Mouse (Mus musculus): ENCODE measurements around the gene Pgap3. TPM values are rescaled to one million over a fixed set of nuclear protein-coding genes. Genes with fewer than 3 reads are reported as not detected.
A peak's percentile ranks its signal among the peaks of the same experiment; 100 is the strongest.

The Pgap3 gene
- polyA plus RNA-seq, 1 experiment from 2014 or later, result 6.1 TPM

DNA sequence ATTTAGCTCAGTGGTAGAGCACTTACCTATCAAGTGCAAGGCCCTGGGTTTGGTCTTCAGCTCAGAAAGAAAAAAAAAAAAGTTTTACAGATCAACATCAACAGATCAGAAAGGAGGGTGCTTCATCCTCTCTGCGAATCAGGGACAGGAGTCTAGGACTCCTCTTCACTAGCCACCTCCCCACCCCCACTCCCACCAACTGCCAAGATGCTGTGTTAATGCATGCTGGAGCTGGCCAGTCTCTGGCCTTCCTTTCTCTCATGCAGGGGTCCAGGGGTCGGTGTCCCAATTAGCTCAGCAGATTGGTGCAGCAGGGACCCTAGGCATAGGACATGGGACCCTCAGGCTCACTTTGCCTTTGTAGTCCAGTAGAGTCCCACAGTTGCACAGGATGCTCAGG lies 29.7 kb downstream of the Pgap3 start:
- Histone ChIP-seq H3K9me3 (replicated peaks; ENCODE audit: control insufficient read depth, low read length) (no peaks in the 10 kb centered on the region), H3K4me1 (ENCODE audit: control insufficient read depth, insufficient read depth, low read length) (peaks cover 18% of the 10 kb centered on the region), H3K4me3 (ENCODE audit: low read depth, low read length) (no peak overlapping the region), H3K36me3 (ENCODE audit: control insufficient read depth, insufficient read depth, low read length) (peaks cover 13% of the 10 kb centered on the region), H3K4me2 (ENCODE audit: low read length) (no peak overlapping the region), H3K27me3 (replicated peaks; ENCODE audit: control insufficient read depth, insufficient read depth, low read length) (no peaks in the 10 kb centered on the region), H3K27ac (ENCODE audit: low read depth, low read length) (peak overlapping the region; percentile 64; the same call in 1 of the 2 replicates), H3K9ac (ENCODE audit: low read length) (no peak overlapping the region)
- 66% methylated on average over 2 of the region's 2 CpGs for WGBS
- ATAC-seq (no peak), DNase-seq (ENCODE audit: low spot score) (no peak)

- no peak overlapping the region for H3K4me3 ChIP-seq (ENCODE audit: low read depth, low read length)
- no peak overlapping the region for H3K4me2 ChIP-seq (ENCODE audit: low read length)
- H3K9me3 ChIP-seq (replicated peaks; ENCODE audit: control insufficient read depth, low read length), result no peaks in the 10 kb centered on the region
- ATAC-seq (peak; percentile 51; the same call in 1 of the 2 replicates), DNase-seq (ENCODE audit: low spot score) (peak; percentile 71)
- H3K4me1 ChIP-seq (ENCODE audit: control insufficient read depth, insufficient read depth, low read length), result peaks cover 18% of the 10 kb centered on the region
- H3K36me3 ChIP-seq (ENCODE audit: control insufficient read depth, insufficient read depth, low read length), result peaks cover under 1% of the 10 kb centered on the region
- no peak overlapping the region for H3K9ac ChIP-seq (ENCODE audit: low read length)
- WGBS, result 64% methylated on average over 6 of the region's 6 CpGs
- peak overlapping the region; percentile 49 for H3K27ac ChIP-seq (ENCODE audit: low read depth, low read length)
- H3K27me3 ChIP-seq (replicated peaks; ENCODE audit: control insufficient read depth, insufficient read depth, low read length), result no peaks in the 10 kb centered on the region
These were observed 31.0 kb downstream of the Pgap3 start for GRCm38 (mm10) chr11:98369337-98369736.

GRCm38 (mm10) chr11:98367863-98368186 lies 32.5 kb downstream of the Pgap3 start:
- H3K9ac ChIP-seq (ENCODE audit: low read length), result no peak overlapping the region
- H3K27me3 ChIP-seq (replicated peaks; ENCODE audit: control insufficient read depth, insufficient read depth, low read length), result no peaks in the 10 kb centered on the region
- H3K9me3 ChIP-seq (replicated peaks; ENCODE audit: control insufficient read depth, low read length), result no peaks in the 10 kb centered on the region
- H3K4me1 ChIP-seq (ENCODE audit: control insufficient read depth, insufficient read depth, low read length), result peaks cover 18% of the 10 kb centered on the region
- H3K36me3 ChIP-seq (ENCODE audit: control insufficient read depth, insufficient read depth, low read length), result no peaks in the 10 kb centered on the region
- DNase-seq (ENCODE audit: low spot score), result no peak
- no peak for ATAC-seq
- no peak overlapping the region for H3K4me3 ChIP-seq (ENCODE audit: low read depth, low read length)
- 89% methylated on average over 7 of the region's 7 CpGs for WGBS
- H3K4me2 ChIP-seq (ENCODE audit: low read length), result no peak overlapping the region
- no peak overlapping the region for H3K27ac ChIP-seq (ENCODE audit: low read depth, low read length)

- DNase-seq (ENCODE audit: low spot score), result no peak
- no peak for ATAC-seq
- Histone ChIP-seq H3K36me3 (ENCODE audit: control insufficient read depth, insufficient read depth, low read length) (no peaks in the 10 kb centered on the region), H3K9ac (ENCODE audit: low read length) (no peak overlapping the region), H3K4me1 (ENCODE audit: control insufficient read depth, insufficient read depth, low read length) (peaks cover 18% of the 10 kb centered on the region), H3K4me3 (ENCODE audit: low read depth, low read length) (no peak overlapping the region), H3K27ac (ENCODE audit: low read depth, low read length) (no peak overlapping the region), H3K9me3 (replicated peaks; ENCODE audit: control insufficient read depth, low read length) (no peaks in the 10 kb centered on the region), H3K27me3 (replicated peaks; ENCODE audit: control insufficient read depth, insufficient read depth, low read length) (no peaks in the 10 kb centered on the region), H3K4me2 (ENCODE audit: low read length) (no peak overlapping the region)
- 79% methylated on average over 10 of the region's 10 CpGs for WGBS
These were observed 33.0 kb downstream of the Pgap3 start for GRCm38 (mm10) chr11:98367171-98367862.

DNA sequence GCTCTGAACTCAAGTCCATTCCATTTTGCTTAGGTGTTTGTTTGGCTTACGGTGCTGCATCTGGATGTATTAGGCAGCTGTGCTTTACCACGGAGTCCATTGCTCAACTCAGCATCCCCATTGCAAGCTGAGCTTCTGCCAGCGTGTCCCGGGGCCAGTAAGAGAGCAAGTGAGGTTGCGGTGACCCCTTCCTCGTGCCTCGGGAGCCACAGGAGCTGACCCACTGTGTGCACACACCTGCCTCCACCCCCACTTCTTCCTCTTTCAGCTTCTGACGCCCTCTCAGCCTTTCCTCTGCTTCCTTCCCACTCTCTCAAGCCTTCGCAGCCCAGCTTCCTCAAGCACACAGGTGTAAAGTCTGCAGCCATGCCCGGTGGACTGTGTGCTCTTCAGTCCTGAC lies 34.0 kb downstream of the Pgap3 start:
- H3K27ac ChIP-seq (ENCODE audit: low read depth, low read length), result no peak overlapping the region
- 83% methylated on average over 10 of the region's 10 CpGs for WGBS
- no peak overlapping the region for H3K4me3 ChIP-seq (ENCODE audit: low read depth, low read length)

DNA sequence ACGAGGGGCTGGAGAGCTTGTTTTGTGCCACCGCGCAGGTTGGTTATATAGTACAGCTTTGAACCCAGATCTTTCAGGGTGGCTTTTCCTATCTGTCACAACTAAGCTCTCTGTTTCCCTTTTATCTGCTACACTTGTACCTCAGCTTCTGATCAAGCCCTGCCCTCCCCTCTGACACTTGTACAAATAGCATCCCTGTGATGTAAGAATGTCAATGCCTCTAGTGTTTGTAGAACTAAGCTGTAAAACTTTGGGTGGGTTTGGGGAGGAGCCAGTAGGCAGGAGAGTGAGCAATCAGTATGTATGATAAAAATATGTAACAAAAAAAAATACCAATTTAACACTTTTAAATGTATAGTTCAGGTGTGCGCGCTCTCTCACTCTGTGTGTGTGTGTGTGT lies 35.9 kb downstream of the Pgap3 start:
- H3K9ac ChIP-seq (ENCODE audit: low read length), result no peak overlapping the region
- no peak overlapping the region for H3K27ac ChIP-seq (ENCODE audit: low read depth, low read length)
- no peaks in the 10 kb centered on the region for H3K27me3 ChIP-seq (replicated peaks; ENCODE audit: control insufficient read depth, insufficient read depth, low read length)
- no peak overlapping the region for H3K4me2 ChIP-seq (ENCODE audit: low read length)
- no peaks in the 10 kb centered on the region for H3K36me3 ChIP-seq (ENCODE audit: control insufficient read depth, insufficient read depth, low read length)
- no peak for DNase-seq (ENCODE audit: low spot score)
- peaks cover 6% of the 10 kb centered on the region for H3K4me1 ChIP-seq (ENCODE audit: control insufficient read depth, insufficient read depth, low read length)
- H3K9me3 ChIP-seq (replicated peaks; ENCODE audit: control insufficient read depth, low read length), result no peaks in the 10 kb centered on the region
- 92% methylated on average over 5 of the region's 5 CpGs for WGBS
- no peak overlapping the region for H3K4me3 ChIP-seq (ENCODE audit: low read depth, low read length)
- ATAC-seq, result no peak

More for the DNA sequence above, 34.0 kb downstream of the Pgap3 start:
- no peak overlapping the region for H3K4me2 ChIP-seq (ENCODE audit: low read length)
- DNase-seq (ENCODE audit: low spot score) (no peak), ATAC-seq (no peak)
- no peaks in the 10 kb centered on the region for H3K27me3 ChIP-seq (replicated peaks; ENCODE audit: control insufficient read depth, insufficient read depth, low read length)
- H3K4me1 ChIP-seq (ENCODE audit: control insufficient read depth, insufficient read depth, low read length), result peaks cover 9% of the 10 kb centered on the region
- H3K9me3 ChIP-seq (replicated peaks; ENCODE audit: control insufficient read depth, low read length), result no peaks in the 10 kb centered on the region
- no peak overlapping the region for H3K9ac ChIP-seq (ENCODE audit: low read length)
- no peaks in the 10 kb centered on the region for H3K36me3 ChIP-seq (ENCODE audit: control insufficient read depth, insufficient read depth, low read length)

DNA sequence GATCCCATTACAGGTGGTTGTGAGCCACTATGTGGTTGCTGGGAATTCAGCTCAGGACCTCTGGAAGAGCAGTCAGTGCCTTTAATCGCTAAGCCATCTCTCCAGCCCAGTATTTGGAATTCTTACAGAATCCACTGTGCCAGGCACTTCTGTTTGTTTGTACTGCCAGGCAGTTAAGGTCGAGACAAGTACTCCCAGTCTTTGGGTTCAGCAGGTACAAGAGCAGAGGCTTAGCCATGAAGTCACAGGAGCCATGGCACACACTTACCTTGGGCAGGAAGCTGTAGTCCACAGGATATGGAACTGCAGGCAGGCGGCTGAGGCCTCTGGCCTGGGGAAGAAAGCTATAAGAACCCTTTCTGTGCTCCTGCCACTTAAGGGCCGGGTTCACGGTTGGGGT lies 36.5 kb downstream of the Pgap3 start:
- no peaks in the 10 kb centered on the region for H3K27me3 ChIP-seq (replicated peaks; ENCODE audit: control insufficient read depth, insufficient read depth, low read length)
- H3K4me3 ChIP-seq (ENCODE audit: low read depth, low read length), result no peak overlapping the region
- H3K9me3 ChIP-seq (replicated peaks; ENCODE audit: control insufficient read depth, low read length), result no peaks in the 10 kb centered on the region
- peaks cover 12% of the 10 kb centered on the region for H3K4me1 ChIP-seq (ENCODE audit: control insufficient read depth, insufficient read depth, low read length)
- H3K27ac ChIP-seq (ENCODE audit: low read depth, low read length), result no peak overlapping the region
- WGBS, result 83% methylated on average over 5 of the region's 5 CpGs
- DNase-seq (ENCODE audit: low spot score) (no peak), ATAC-seq (no peak)
- no peak overlapping the region for H3K9ac ChIP-seq (ENCODE audit: low read length)
- H3K4me2 ChIP-seq (ENCODE audit: low read length), result no peak overlapping the region
- H3K36me3 ChIP-seq (ENCODE audit: control insufficient read depth, insufficient read depth, low read length), result no peaks in the 10 kb centered on the region

DNA sequence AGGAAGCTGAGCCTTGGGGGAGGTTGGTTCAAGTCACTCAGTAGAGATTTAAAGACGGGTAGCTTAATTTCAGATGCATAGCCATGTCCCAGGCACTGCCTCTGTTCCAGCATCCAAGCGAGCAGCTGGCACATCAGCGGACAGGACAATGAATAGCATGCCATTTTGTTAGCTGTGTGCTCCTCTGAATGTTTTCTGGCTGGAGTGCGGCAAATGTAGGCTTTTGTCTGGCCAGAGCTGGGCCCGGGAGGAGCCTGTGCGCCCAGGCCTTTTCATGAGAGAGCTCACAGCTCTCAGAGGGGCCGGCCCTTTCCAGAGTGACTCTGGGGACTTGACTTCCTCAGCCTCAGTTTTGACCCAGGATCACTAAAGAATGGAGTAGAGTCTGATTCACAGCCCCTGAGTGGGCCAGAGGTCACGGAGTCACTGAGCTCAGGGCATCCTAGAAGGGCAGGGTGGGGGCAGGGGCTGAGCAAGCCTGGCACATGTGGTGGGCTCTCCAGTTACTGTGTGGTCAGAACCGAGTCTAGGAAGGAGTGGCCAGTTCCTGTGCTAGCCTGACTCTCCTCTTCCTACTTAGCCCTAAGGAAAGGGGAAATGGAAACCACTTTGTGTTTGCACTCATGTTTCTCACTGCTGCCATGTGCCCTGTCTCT lies 39.3 kb downstream of the Pgap3 start:
- no peak for DNase-seq (ENCODE audit: low spot score)
- 51% methylated on average over 9 of the region's 9 CpGs for WGBS
- Histone ChIP-seq H3K9me3 (replicated peaks; ENCODE audit: control insufficient read depth, low read length) (no peaks in the 10 kb centered on the region), H3K4me1 (ENCODE audit: control insufficient read depth, insufficient read depth, low read length) (peaks cover 16% of the 10 kb centered on the region), H3K27ac (ENCODE audit: low read depth, low read length) (no peak overlapping the region; the same call in 1 of the 2 replicates), H3K4me3 (ENCODE audit: low read depth, low read length) (no peak overlapping the region), H3K27me3 (replicated peaks; ENCODE audit: control insufficient read depth, insufficient read depth, low read length) (no peaks in the 10 kb centered on the region), H3K36me3 (ENCODE audit: control insufficient read depth, insufficient read depth, low read length) (no peaks in the 10 kb centered on the region), H3K4me2 (ENCODE audit: low read length) (peak overlapping the region; percentile 16; the same call in 1 of the 2 replicates), H3K9ac (ENCODE audit: low read length) (peak overlapping the region; percentile 29; the same call in 1 of the 2 replicates)
- no peak for ATAC-seq

All from forebrain, embryonic 14.5 days (tissue).